Mouse (Mus musculus) heart, postnatal 0 days (tissue): ENCODE measurements around the gene Cttnbp2.

Experiments used
- CTCF ChIP-seq: IDR thresholded peaks from 2 replicates; pipeline ENCODE4 v1.5.1; 2016; ENCODE audit warnings: antibody characterized with exemption, control low read depth, low read depth
- EP300 ChIP-seq: IDR thresholded peaks from 2 replicates; pipeline ENCODE4 v1.6.1; 2016; ENCODE audit warnings: antibody characterized with exemption, low read depth

- TF ChIP-seq CTCF (no peak), EP300 (no peak)
Observed at GRCm38 (mm10) chr6:18517626-18518025, 3.0 kb upstream of the Cttnbp2 start.
